Mouse (Mus musculus) embryonic facial prominence, embryonic 11.5 days (tissue): ENCODE measurements at regions not wholly inside any gene's neighbourhood (a gene's known extent, or its start where the extent isn't known, plus 50 kb on each side); places are given as distances from the start of the nearest gene placed in this dataset.

Experiments
- ATAC-seq: fragments of 200-750 bp; cut with Nextera tagmentation; replicated peaks from 2 replicates; pipeline ENCODE4 v1.8.0; 2017; ENCODE audit warnings: low read depth; ENCODE audit not compliant: insufficient number of reproducible peaks, low FRiP score, low TSS enrichment
- DNase-seq: peaks from one replicate; pipeline ENCODE4 v3.0.0-alpha.2; 2015; ENCODE audit warnings: low spot score
- H3K27ac ChIP-seq: fragments of 300-500 bp; sonication (generic); replicated peaks from 2 replicates; pipeline ENCODE4 v1.5.1; 2014; ENCODE audit warnings: mild to moderate bottlenecking, low read depth, low read length, control low read depth
- H3K27me3 ChIP-seq: fragments of 300-500 bp; sonication (generic); 2 replicates; pipeline ENCODE4 v1.6.1; 2014; ENCODE audit warnings: mild to moderate bottlenecking, low read length, moderate library complexity, mixed read lengths; ENCODE audit not compliant: control insufficient read depth, insufficient read depth
- H3K36me3 ChIP-seq: fragments of 300-500 bp; sonication (generic); replicated peaks from 2 replicates; pipeline ENCODE4 v1.6.1; 2014; ENCODE audit warnings: low read depth, mild to moderate bottlenecking, low read length, moderate library complexity, mixed read lengths; ENCODE audit not compliant: control insufficient read depth, insufficient read depth
- H3K4me1 ChIP-seq: fragments of 300-500 bp; sonication (generic); 2 replicates; pipeline ENCODE4 v1.6.1; 2014; ENCODE audit warnings: low read length, mixed read lengths; ENCODE audit not compliant: control insufficient read depth, insufficient read depth
- H3K4me2 ChIP-seq: fragments of 300-500 bp; sonication (generic); 2 replicates; pipeline ENCODE4 v1.6.1; 2014; ENCODE audit warnings: low read depth, mild to moderate bottlenecking, control low read depth, low read length, moderate library complexity
- H3K4me3 ChIP-seq: fragments of 300-500 bp; sonication (generic); 2 replicates; pipeline ENCODE4 v1.5.1; 2014; ENCODE audit warnings: low read depth, low read length, control low read depth
- H3K9ac ChIP-seq: fragments of 300-500 bp; sonication (generic); replicated peaks from 2 replicates; pipeline ENCODE4 v1.6.1; 2014; ENCODE audit warnings: mild to moderate bottlenecking, control low read depth, low read length
- H3K9me3 ChIP-seq: fragments of 300-500 bp; sonication (generic); replicated peaks from 2 replicates; pipeline ENCODE4 v1.6.1; 2016; ENCODE audit warnings: mild to moderate bottlenecking, low read length, inconsistent platforms, mixed read lengths; ENCODE audit not compliant: control insufficient read depth
- WGBS: fragments of 180-500 bp; shearing (Covaris S2); extraction: QIAGEN DNeasy Blood & Tissue Kit; methylation state at CpG from one replicate; pipeline ENCODE4 v1.1.7; 2014; 5-methylcytosine and 5-hydroxymethylcytosine counted together

- H3K9ac ChIP-seq = no peak overlapping the region
- DNase-seq (no peak), ATAC-seq (no peak)
- 84% methylated on average over 3 of the region's 3 CpGs for WGBS
- H3K27me3 ChIP-seq = no peaks in the 10 kb centered on the region
- H3K4me1 ChIP-seq = no peaks in the 10 kb centered on the region
- no peak overlapping the region for H3K4me2 ChIP-seq
- no peak overlapping the region for H3K4me3 ChIP-seq
- no peaks in the 10 kb centered on the region for H3K36me3 ChIP-seq
- no peak overlapping the region for H3K27ac ChIP-seq
- H3K9me3 ChIP-seq = no peaks in the 10 kb centered on the region
These were observed 64.6 kb upstream of the Ctnnb1 start for GRCm38 (mm10) chr9:120864410-120864809.

GRCm38 (mm10) chr9:120866251-120866650, 62.8 kb upstream of the Ctnnb1 start:
- no peak for DNase-seq
- Histone ChIP-seq H3K4me3 (no peak overlapping the region), H3K4me1 (no peaks in the 10 kb centered on the region), H3K36me3 (no peaks in the 10 kb centered on the region), H3K4me2 (no peak overlapping the region), H3K9ac (no peak overlapping the region), H3K27me3 (no peaks in the 10 kb centered on the region), H3K9me3 (no peaks in the 10 kb centered on the region), H3K27ac (no peak overlapping the region)
- ATAC-seq = no peak
- WGBS = 52% methylated on average over 5 of the region's 5 CpGs

- no peak for ATAC-seq
- peak; percentile 53 for DNase-seq
- Histone ChIP-seq H3K27me3 (no peaks in the 10 kb centered on the region), H3K4me3 (no peak overlapping the region), H3K27ac (no peak overlapping the region), H3K9me3 (no peaks in the 10 kb centered on the region), H3K9ac (no peak overlapping the region), H3K4me1 (no peaks in the 10 kb centered on the region), H3K4me2 (no peak overlapping the region), H3K36me3 (no peaks in the 10 kb centered on the region)
- 29% methylated on average over 4 of the region's 4 CpGs for WGBS
These were observed 62.3 kb upstream of the Ctnnb1 start for GRCm38 (mm10) chr9:120866709-120867108.

- H3K27ac ChIP-seq = no peak overlapping the region
- ATAC-seq (no peak), DNase-seq (no peak)
- H3K36me3 ChIP-seq = no peaks in the 10 kb centered on the region
- 81% methylated on average over 2 of the region's 2 CpGs for WGBS
- no peaks in the 10 kb centered on the region for H3K27me3 ChIP-seq
- H3K4me2 ChIP-seq = no peak overlapping the region
- H3K4me3 ChIP-seq = no peak overlapping the region
- H3K9me3 ChIP-seq = no peaks in the 10 kb centered on the region
- H3K4me1 ChIP-seq = no peaks in the 10 kb centered on the region
- no peak overlapping the region for H3K9ac ChIP-seq
These were observed 61.2 kb upstream of the Ctnnb1 start for GRCm38 (mm10) chr9:120867861-120868260.

- Histone ChIP-seq H3K27ac (no peak overlapping the region), H3K9ac (no peak overlapping the region), H3K4me1 (no peaks in the 10 kb centered on the region), H3K36me3 (no peaks in the 10 kb centered on the region), H3K4me3 (no peak overlapping the region), H3K4me2 (no peak overlapping the region), H3K27me3 (no peaks in the 10 kb centered on the region), H3K9me3 (no peaks in the 10 kb centered on the region)
- 81% methylated on average over 4 of the region's 4 CpGs for WGBS
- no peak for ATAC-seq
- no peak for DNase-seq
These were observed 60.7 kb upstream of the Ctnnb1 start for GRCm38 (mm10) chr9:120868330-120868729.

- H3K9me3 ChIP-seq = no peaks in the 10 kb centered on the region
- H3K4me2 ChIP-seq = no peak overlapping the region
- H3K27ac ChIP-seq = no peak overlapping the region
- H3K4me1 ChIP-seq = no peaks in the 10 kb centered on the region
- no peaks in the 10 kb centered on the region for H3K27me3 ChIP-seq
- H3K4me3 ChIP-seq = no peak overlapping the region
- ATAC-seq = no peak
- no peak overlapping the region; the same call in 1 of the 2 replicates for H3K9ac ChIP-seq
- DNase-seq = peak; percentile 51
- 44% methylated on average over 19 of the region's 19 CpGs for WGBS
- no peaks in the 10 kb centered on the region for H3K36me3 ChIP-seq
These were observed 59.5 kb upstream of the Ctnnb1 start for GRCm38 (mm10) chr9:120869432-120870081.

- no peak overlapping the region for H3K27ac ChIP-seq
- H3K4me1 ChIP-seq = no peaks in the 10 kb centered on the region
- no peaks in the 10 kb centered on the region for H3K9me3 ChIP-seq
- DNase-seq (no peak), ATAC-seq (no peak)
- H3K4me3 ChIP-seq = no peak overlapping the region
- 96% methylated on average over 3 of the region's 3 CpGs for WGBS
- H3K36me3 ChIP-seq = no peaks in the 10 kb centered on the region
- no peak overlapping the region for H3K9ac ChIP-seq
- H3K27me3 ChIP-seq = no peaks in the 10 kb centered on the region
- H3K4me2 ChIP-seq = no peak overlapping the region
These were observed 55.7 kb upstream of the Ctnnb1 start for GRCm38 (mm10) chr9:120873293-120873692.

GRCm38 (mm10) chr9:120874416-120874976, 54.5 kb upstream of the Ctnnb1 start:
- WGBS = 92% methylated on average over 5 of the region's 5 CpGs
- DNase-seq (no peak), ATAC-seq (no peak)
- Histone ChIP-seq H3K4me1 (no peaks in the 10 kb centered on the region), H3K9me3 (no peaks in the 10 kb centered on the region), H3K4me2 (no peak overlapping the region), H3K27me3 (no peaks in the 10 kb centered on the region), H3K27ac (no peak overlapping the region), H3K4me3 (no peak overlapping the region), H3K36me3 (no peaks in the 10 kb centered on the region), H3K9ac (no peak overlapping the region)
